Comparison of ENCODE assay signal across 8 mouse cellular contexts in genomic region chr3:97524835-97525234, GRCm38 (mm10).
DNase-seq lines count a peak whose midpoint lies in the region; ATAC-seq and TF ChIP-seq lines count a peak whose summit lies in the region.

No protein-coding gene starts in this region.

- no peak for TF ChIP-seq POLR2A in bone marrow, adult 2 months (IDR thresholded peaks at IDR 0.05; ENCODE audit: borderline replicate concordance, control insufficient read depth, low read depth, low read length)

- 70% methylated on average over 5 of the region's 5 CpGs for WGBS in limb, embryonic 11.5 days
- WGBS in limb, embryonic 10.5 days, result 78% methylated on average over 5 of the region's 5 CpGs
- 79% methylated on average over 5 of the region's 5 CpGs for WGBS in bone marrow, adult 2 months
- 82% methylated on average over 5 of the region's 5 CpGs for WGBS in forebrain, embryonic 16.5 days

- ATAC-seq in limb, embryonic 11.5 days (ENCODE audit: insufficient number of reproducible peaks, low FRiP score, low TSS enrichment, low read depth), result no peak
- no peak for ATAC-seq in forebrain, embryonic 16.5 days

- no peaks in the 10 kb centered on the region for H3K36me3 ChIP-seq in limb, embryonic 11.5 days (ENCODE audit: control insufficient read depth, insufficient read depth, low read length)
- no peaks in the 10 kb centered on the region for H3K36me3 ChIP-seq in limb, embryonic 10.5 days
- no peaks in the 10 kb centered on the region for H3K36me3 ChIP-seq in forebrain, embryonic 16.5 days (ENCODE audit: control insufficient read depth, insufficient read depth)

- H3K27ac ChIP-seq in limb, embryonic 11.5 days (replicated peaks; ENCODE audit: low read depth, low read length), result no peak overlapping the region
- no peak overlapping the region for H3K27ac ChIP-seq in limb, embryonic 10.5 days
- H3K27ac ChIP-seq in bone marrow, adult 2 months (ENCODE audit: control insufficient read depth, insufficient read depth, low read depth, low read length, poor library complexity), result no peak overlapping the region
- H3K27ac ChIP-seq in forebrain, embryonic 16.5 days (ENCODE audit: low read length), result no peak overlapping the region

- H3K27me3 ChIP-seq in limb, embryonic 11.5 days (ENCODE audit: control insufficient read depth, insufficient read depth, low read length), result no peaks in the 10 kb centered on the region
- H3K27me3 ChIP-seq in limb, embryonic 10.5 days (ENCODE audit: low read depth, poor library complexity, severe bottlenecking), result no peaks in the 10 kb centered on the region
- peaks cover 4% of the 10 kb centered on the region; the same call in 1 of the 2 replicates for H3K27me3 ChIP-seq in forebrain, embryonic 16.5 days (replicated peaks; ENCODE audit: control insufficient read depth, insufficient read depth, low read length)

- H3K4me2 ChIP-seq in limb, embryonic 11.5 days (ENCODE audit: low read depth, severe bottlenecking), result no peak overlapping the region
- H3K4me2 ChIP-seq in forebrain, embryonic 16.5 days (ENCODE audit: low read length), result no peak overlapping the region

- TF ChIP-seq CTCF in bone marrow, adult 2 months (IDR thresholded peaks at IDR 0.05; ENCODE audit: control insufficient read depth, insufficient read depth, low read length), result peak; percentile 22; the same call in 1 of the 2 replicates

- no peaks in the 10 kb centered on the region for H3K4me1 ChIP-seq in limb, embryonic 11.5 days (ENCODE audit: control insufficient read depth, insufficient read depth, low read length)
- 0 out of 2 replicates have a peak, but pooled peaks cover 3% of the 10 kb centered on the region for H3K4me1 ChIP-seq in limb, embryonic 10.5 days
- H3K4me1 ChIP-seq in bone marrow, adult 2 months (ENCODE audit: control insufficient read depth, insufficient read depth, low read length), result no peaks in the 10 kb centered on the region
- H3K4me1 ChIP-seq in forebrain, embryonic 16.5 days (replicated peaks; ENCODE audit: control insufficient read depth, insufficient read depth, low read length), result peaks cover 22% of the 10 kb centered on the region

- DNase-seq in adrenal gland, postnatal 14 days, result peak; percentile 27
- DNase-seq in adrenal gland, adult 8-10 months, result no peak
- peak; percentile 56 for DNase-seq in limb, embryonic 11.5 days (ENCODE audit: low spot score)
- DNase-seq in limb, embryonic 10.5 days (ENCODE audit: low spot score), result no peak
- DNase-seq in retina, embryonic 14.5 days (ENCODE audit: low spot score), result peak; percentile 28
- no peak for DNase-seq in gastrocnemius, adult 8-10 months (ENCODE audit: low spot score in 2 of 2)

- no peaks in the 10 kb centered on the region for H3K9me3 ChIP-seq in limb, embryonic 11.5 days (ENCODE audit: control insufficient read depth, low read length)
- no peaks in the 10 kb centered on the region for H3K9me3 ChIP-seq in limb, embryonic 10.5 days (replicated peaks)
- no peaks in the 10 kb centered on the region for H3K9me3 ChIP-seq in forebrain, embryonic 16.5 days (ENCODE audit: control insufficient read depth, low read length)

- H3K4me3 ChIP-seq in limb, embryonic 11.5 days (ENCODE audit: low read depth, low read length), result no peak overlapping the region
- no peak overlapping the region for H3K4me3 ChIP-seq in limb, embryonic 10.5 days
- H3K4me3 ChIP-seq in bone marrow, adult 2 months (replicated peaks; ENCODE audit: control insufficient read depth, low read depth, low read length), result no peak overlapping the region
- H3K4me3 ChIP-seq in forebrain, embryonic 16.5 days (replicated peaks; ENCODE audit: low read length), result no peak overlapping the region

- no peak overlapping the region for H3K9ac ChIP-seq in limb, embryonic 11.5 days (ENCODE audit: low read length)
- no peak overlapping the region for H3K9ac ChIP-seq in forebrain, embryonic 16.5 days (replicated peaks; ENCODE audit: low read depth, low read length)

Comparison
In these comparisons a context has a peak if more than half of its experiments do, and no peak if none do; other contexts are left out.
1. DNase-seq: peak in adrenal gland, postnatal 14 days (single experiment), limb, embryonic 11.5 days (single experiment) and retina, embryonic 14.5 days (single experiment); none in adrenal gland, adult 8-10 months (single experiment), limb, embryonic 10.5 days (single experiment) and gastrocnemius, adult 8-10 months (0 of 2).